Mouse (Mus musculus) midbrain, embryonic 12.5 days (tissue): ENCODE data around the gene Klk6. TPM values are rescaled to one million over a fixed set of nuclear protein-coding genes. Genes with fewer than 3 reads are reported as not detected.

ENCODE experiments used
- ATAC-seq: fragments of 200-750 bp; cut with Nextera tagmentation; 2 replicates; pipeline ENCODE4 v1.8.0; 2017; ENCODE audit warnings: low read depth, moderate TSS enrichment, moderate library complexity; ENCODE audit not compliant: low FRiP score
- H3K27ac ChIP-seq: fragments of 300-500 bp; sonication (generic); replicated peaks from 2 replicates; pipeline ENCODE4 v1.5.1; 2016; ENCODE audit warnings: mild to moderate bottlenecking
- H3K27me3 ChIP-seq: fragments of 300-500 bp; sonication (generic); 2 replicates; pipeline ENCODE4 v1.6.1; 2016; ENCODE audit warnings: mild to moderate bottlenecking
- H3K36me3 ChIP-seq: fragments of 300-500 bp; sonication (generic); 2 replicates; pipeline ENCODE4 v1.6.1; 2016
- H3K4me1 ChIP-seq: fragments of 300-500 bp; sonication (generic); 2 replicates; pipeline ENCODE4 v1.6.1; 2016
- H3K4me2 ChIP-seq: fragments of 300-500 bp; sonication (generic); replicated peaks from 2 replicates; pipeline ENCODE4 v1.6.1; 2016; ENCODE audit warnings: mild to moderate bottlenecking, moderate library complexity
- H3K4me3 ChIP-seq: fragments of 300-500 bp; sonication (generic); 2 replicates; pipeline ENCODE4 v1.5.1; 2016; ENCODE audit warnings: mild to moderate bottlenecking
- H3K9ac ChIP-seq: fragments of 300-500 bp; sonication (generic); replicated peaks from 2 replicates; pipeline ENCODE4 v1.6.1; 2016; ENCODE audit warnings: mild to moderate bottlenecking, moderate library complexity
- H3K9me3 ChIP-seq: fragments of 300-500 bp; sonication (generic); 2 replicates; pipeline ENCODE4 v1.6.1; 2016; ENCODE audit warnings: mild to moderate bottlenecking
- WGBS: fragments of 180-500 bp; shearing (Covaris S2); methylation state at CpG from one replicate; pipeline ENCODE4 v1.1.7; 2016; 5-methylcytosine and 5-hydroxymethylcytosine counted together
- polyA plus RNA-seq: library from polyadenylated mRNA; unstranded; fragments of >200 nt; fragmentation: Nextera tagmentation; extraction: Ambion mirVana; gene quantifications from 2 replicates; pipeline ENCODE4 v1.2.1, GENCODE M21; 2016

Gene Klk6
- polyA plus RNA-seq: not detected in 2 replicates

GRCm38 (mm10) chr7:43824199-43824598, at the start of gene Klk6:
Gene Klk6 (plus strand): TSS chr7:43824499.
- 80% methylated on average over 10 of the region's 10 CpGs for WGBS
- no peaks in the 10 kb centered on the region for H3K4me1 ChIP-seq
- ATAC-seq: no peak

DNA sequence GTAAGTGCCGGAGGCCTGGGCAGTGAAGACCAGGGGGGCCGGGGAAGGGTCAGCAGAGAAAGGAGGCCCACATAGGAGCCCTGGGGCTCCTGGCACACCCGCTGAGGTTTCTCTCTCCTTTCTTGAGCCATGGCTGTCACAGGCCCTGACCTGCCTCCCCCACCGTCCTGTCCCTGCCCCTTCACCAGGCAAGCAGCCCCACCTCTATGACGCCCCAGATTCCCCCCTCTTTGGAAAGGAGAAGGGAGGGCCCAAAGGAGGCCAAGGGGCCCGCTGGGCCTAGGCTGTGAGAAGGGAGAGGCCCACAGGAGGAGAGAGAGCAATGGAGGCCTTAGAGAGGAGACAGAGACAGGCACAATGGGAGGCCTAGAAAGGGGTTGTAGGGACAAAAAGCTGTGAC, 49.5 kb upstream of the Klk6 start:
- ATAC-seq: peak; percentile 53
- H3K9me3 ChIP-seq: no peaks in the 10 kb centered on the region
- H3K4me1 ChIP-seq: peaks cover 8% of the 10 kb centered on the region; the same call in 1 of the 2 replicates
- H3K9ac ChIP-seq: no peak overlapping the region
- WGBS: 52% methylated on average over 5 of the region's 6 CpGs
- H3K36me3 ChIP-seq: no peaks in the 10 kb centered on the region
- no peaks in the 10 kb centered on the region; the same call in 1 of the 2 replicates for H3K27me3 ChIP-seq
- H3K4me2 ChIP-seq: no peak overlapping the region
- H3K4me3 ChIP-seq: no peak overlapping the region
- H3K27ac ChIP-seq: no peak overlapping the region

More at GRCm38 (mm10) chr7:43824199-43824598, at the start of gene Klk6:
- H3K4me3 ChIP-seq: no peak within 1 kb of the TSS
- no peak within 1 kb of the TSS for H3K9ac ChIP-seq
- H3K27ac ChIP-seq: no peak within 1 kb of the TSS
- no peaks in the 10 kb centered on the region for H3K36me3 ChIP-seq
- no peak within 1 kb of the TSS for H3K4me2 ChIP-seq
- no peaks in the 10 kb centered on the region for H3K9me3 ChIP-seq
- H3K27me3 ChIP-seq: no peaks in the 10 kb centered on the region

- Histone ChIP-seq H3K9me3 (no peaks in the 10 kb centered on the region), H3K9ac (no peak overlapping the region), H3K4me2 (no peak overlapping the region), H3K4me1 (peaks cover 8% of the 10 kb centered on the region; the same call in 1 of the 2 replicates), H3K27ac (no peak overlapping the region), H3K27me3 (no peaks in the 10 kb centered on the region; the same call in 1 of the 2 replicates), H3K4me3 (no peak overlapping the region), H3K36me3 (no peaks in the 10 kb centered on the region)
- peak; percentile 36; the same call in 1 of the 2 replicates for ATAC-seq
- WGBS: 47% methylated on average over 7 of the region's 7 CpGs
Measured at GRCm38 (mm10) chr7:43775311-43776057, 48.8 kb upstream of the Klk6 start.

DNA sequence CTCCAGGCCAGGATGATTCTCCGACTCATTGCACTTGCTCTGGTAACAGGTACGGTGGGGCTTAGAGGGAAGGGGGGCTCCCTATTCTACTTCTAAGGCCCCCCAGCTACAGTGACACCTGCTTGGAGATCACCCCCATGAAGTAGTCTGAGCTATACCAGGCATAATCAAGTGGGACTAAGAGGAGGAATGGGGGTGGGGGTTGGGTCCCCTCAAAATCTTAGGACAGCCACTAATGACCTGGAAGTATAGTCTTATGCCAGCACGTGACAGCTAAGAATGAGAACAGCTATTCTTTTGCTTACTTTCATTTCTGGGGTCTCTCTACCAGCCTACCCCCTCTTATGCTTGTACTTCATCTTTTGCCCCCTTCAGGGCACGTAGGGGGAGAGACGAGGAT, 47.8 kb upstream of the Klk6 start:
- WGBS: 88% methylated on average over 5 of the region's 5 CpGs
- H3K9ac ChIP-seq: no peak overlapping the region
- H3K27me3 ChIP-seq: no peaks in the 10 kb centered on the region; the same call in 1 of the 2 replicates
- H3K36me3 ChIP-seq: no peaks in the 10 kb centered on the region
- no peak overlapping the region for H3K4me3 ChIP-seq
- H3K4me2 ChIP-seq: no peak overlapping the region
- no peaks in the 10 kb centered on the region for H3K9me3 ChIP-seq
- peaks cover 8% of the 10 kb centered on the region; the same call in 1 of the 2 replicates for H3K4me1 ChIP-seq
- no peak overlapping the region for H3K27ac ChIP-seq
- ATAC-seq: no peak

DNA sequence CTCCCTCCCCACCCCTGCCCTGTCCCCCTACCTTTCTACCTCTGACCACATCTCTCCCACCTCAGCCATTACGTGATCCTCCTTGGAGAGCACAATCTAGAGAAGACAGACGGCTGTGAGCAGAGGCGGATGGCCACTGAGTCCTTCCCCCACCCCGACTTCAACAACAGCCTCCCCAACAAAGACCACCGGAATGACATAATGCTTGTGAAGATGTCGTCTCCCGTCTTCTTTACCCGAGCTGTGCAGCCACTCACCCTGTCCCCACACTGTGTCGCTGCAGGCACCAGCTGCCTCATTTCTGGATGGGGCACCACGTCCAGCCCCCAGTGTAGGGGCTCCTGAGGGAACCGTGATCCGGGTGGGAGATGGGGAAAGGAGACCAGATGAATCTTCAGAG, 46.9 kb upstream of the Klk6 start:
- no peak overlapping the region for H3K4me2 ChIP-seq
- H3K36me3 ChIP-seq: no peaks in the 10 kb centered on the region
- H3K4me1 ChIP-seq: peaks cover 10% of the 10 kb centered on the region; the same call in 1 of the 2 replicates
- H3K27ac ChIP-seq: no peak overlapping the region
- 88% methylated on average over 12 of the region's 12 CpGs for WGBS
- H3K9me3 ChIP-seq: no peaks in the 10 kb centered on the region
- peaks cover under 1% of the 10 kb centered on the region; the same call in 1 of the 2 replicates for H3K27me3 ChIP-seq
- no peak overlapping the region for H3K4me3 ChIP-seq
- H3K9ac ChIP-seq: no peak overlapping the region
- no peak for ATAC-seq

DNA sequence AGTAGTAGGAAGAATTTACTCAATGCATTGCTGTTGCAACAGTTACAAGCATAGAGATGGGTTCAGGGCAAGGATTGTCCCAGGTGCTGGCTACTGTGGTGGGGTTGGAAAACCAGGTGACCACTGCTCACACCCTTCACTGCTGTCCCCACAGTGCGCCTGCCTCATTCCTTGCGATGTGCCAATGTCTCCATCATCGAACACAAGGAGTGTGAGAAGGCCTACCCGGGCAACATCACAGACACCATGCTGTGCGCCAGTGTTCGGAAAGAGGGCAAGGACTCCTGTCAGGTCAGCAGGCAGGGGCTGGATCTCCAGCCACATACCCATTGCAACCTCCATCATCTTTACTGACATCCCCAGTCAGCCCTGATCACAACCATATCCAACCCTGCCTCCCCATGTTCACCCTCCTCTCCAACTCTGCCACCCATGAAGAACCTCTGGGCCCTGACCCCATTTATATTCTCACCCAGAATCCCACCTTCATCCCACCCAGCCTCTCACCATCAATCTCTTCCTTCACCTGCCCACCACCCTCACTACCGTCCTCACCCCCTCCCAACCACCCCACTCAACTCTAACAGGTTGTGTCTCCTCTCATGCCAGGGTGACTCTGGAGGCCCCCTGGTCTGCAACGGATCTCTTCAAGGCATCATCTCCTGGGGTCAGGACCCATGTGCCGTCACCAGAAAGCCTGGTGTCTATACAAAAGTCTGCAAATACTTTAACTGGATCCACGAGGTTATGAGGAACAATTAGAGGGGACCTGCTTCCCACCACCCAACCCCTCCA, 45.9 kb upstream of the Klk6 start:
- WGBS: 89% methylated on average over 10 of the region's 10 CpGs
- ATAC-seq: no peak

GRCm38 (mm10) chr7:43780241-43780640, 44.1 kb upstream of the Klk6 start:
- Histone ChIP-seq H3K4me2 (no peak overlapping the region), H3K4me3 (no peak overlapping the region), H3K9ac (no peak overlapping the region), H3K27ac (no peak overlapping the region), H3K27me3 (peaks cover 20% of the 10 kb centered on the region), H3K4me1 (peaks cover 9% of the 10 kb centered on the region; the same call in 1 of the 2 replicates), H3K36me3 (no peaks in the 10 kb centered on the region), H3K9me3 (no peaks in the 10 kb centered on the region)
- ATAC-seq: no peak
- WGBS: 73% methylated on average over 6 of the region's 6 CpGs

More for the DNA sequence above, 45.9 kb upstream of the Klk6 start:
- Histone ChIP-seq H3K4me1 (peaks cover 15% of the 10 kb centered on the region; the same call in 1 of the 2 replicates), H3K9me3 (no peaks in the 10 kb centered on the region), H3K4me2 (no peak overlapping the region), H3K27me3 (peaks cover 10% of the 10 kb centered on the region), H3K4me3 (no peak overlapping the region), H3K27ac (no peak overlapping the region), H3K36me3 (no peaks in the 10 kb centered on the region), H3K9ac (no peak overlapping the region)

- H3K4me3 ChIP-seq: no peak within 1 kb of the TSS
- no peaks in the 10 kb centered on the region for H3K9me3 ChIP-seq
- peaks cover 20% of the 10 kb centered on the region for H3K27me3 ChIP-seq
- peaks cover 7% of the 10 kb centered on the region; the same call in 1 of the 2 replicates for H3K4me1 ChIP-seq
- no peak for ATAC-seq
- H3K36me3 ChIP-seq: no peaks in the 10 kb centered on the region
- no peak within 1 kb of the TSS for H3K27ac ChIP-seq
- 53% methylated on average over 5 of the region's 5 CpGs for whole genome bisulfite sequencing
- no peak within 1 kb of the TSS for H3K9ac ChIP-seq
- no peak within 1 kb of the TSS for H3K4me2 ChIP-seq
Measured at GRCm38 (mm10) chr7:43780746-43781145, 43.6 kb upstream of the Klk6 start, which contains the start of gene Klk10. Gene Klk10 (plus strand): TSS chr7:43781035.

GRCm38 (mm10) chr7:43781541-43781940, 42.8 kb upstream of the Klk6 start:
- Histone ChIP-seq H3K9me3 (no peaks in the 10 kb centered on the region), H3K36me3 (no peaks in the 10 kb centered on the region), H3K27ac (no peak overlapping the region), H3K9ac (no peak overlapping the region), H3K27me3 (peaks cover 20% of the 10 kb centered on the region), H3K4me2 (no peak overlapping the region), H3K4me3 (no peak overlapping the region), H3K4me1 (peaks cover 7% of the 10 kb centered on the region; the same call in 1 of the 2 replicates)
- ATAC-seq: no peak
- 89% methylated on average over 11 of the region's 11 CpGs for WGBS

- Histone ChIP-seq H3K4me1 (peaks cover 7% of the 10 kb centered on the region; the same call in 1 of the 2 replicates), H3K27me3 (peaks cover 20% of the 10 kb centered on the region), H3K9ac (peak overlapping the region; percentile 47; the same call in 1 of the 2 replicates), H3K27ac (no peak overlapping the region), H3K4me3 (peak overlapping the region; percentile 32), H3K9me3 (no peaks in the 10 kb centered on the region), H3K4me2 (peak overlapping the region; percentile 59), H3K36me3 (no peaks in the 10 kb centered on the region)
- WGBS: 8% methylated on average over 36 of the region's 36 CpGs
- peak; percentile 80 for ATAC-seq
Measured at GRCm38 (mm10) chr7:43782275-43783265, 41.7 kb upstream of the Klk6 start.

- H3K4me2 ChIP-seq: no peak overlapping the region
- WGBS: 83% methylated on average over 1 of the region's 1 CpGs
- no peak for ATAC-seq
Measured at GRCm38 (mm10) chr7:43785286-43785685, 39.0 kb upstream of the Klk6 start.

More at GRCm38 (mm10) chr7:43785286-43785685, 39.0 kb upstream of the Klk6 start:
- Histone ChIP-seq H3K9me3 (no peaks in the 10 kb centered on the region), H3K4me1 (peaks cover 7% of the 10 kb centered on the region; the same call in 1 of the 2 replicates), H3K9ac (no peak overlapping the region), H3K27ac (no peak overlapping the region), H3K36me3 (no peaks in the 10 kb centered on the region), H3K27me3 (peaks cover 20% of the 10 kb centered on the region), H3K4me3 (no peak overlapping the region)
